In genomic region chr6:72634311-72634710, GRCm38 (mm10) we compare ENCODE assay signal across 26 mouse cellular contexts. TPM values are rescaled to one million over a fixed set of nuclear protein-coding genes. Genes with fewer than 3 reads are reported as not detected.
DNase-seq lines count a peak whose midpoint lies in the region; ATAC-seq and TF ChIP-seq lines count a peak whose summit lies in the region.
"Had no signal": no experiment of that assay in that cellular context is flagged by ENCODE, and none has a peak within 500 bp of the region (broad histone marks: within the 10 kb centered on the region; RNA-seq: fewer than 3 reads in every experiment).

No protein-coding gene starts in this region.

- no peak for TF ChIP-seq EP300 in heart, adult 2 months (IDR thresholded peaks at IDR 0.05; ENCODE audit: insufficient read depth, low read depth, low read length)

- H3K4me3 ChIP-seq in liver, embryonic 15.5 days (replicated peaks): no peak overlapping the region
- no peak overlapping the region for H3K4me3 ChIP-seq in lung, adult 2 months (replicated peaks; ENCODE audit: extremely low read depth, low read depth, low read length)
- H3K4me3 ChIP-seq in heart, adult 2 months: no peak overlapping the region
- H3K4me3 ChIP-seq: embryonic facial prominence, embryonic 13.5 days; forebrain, embryonic 10.5 days; forebrain, embryonic 15.5 days; gastrocnemius, adult 2 months; hindbrain, embryonic 12.5 days; limb, embryonic 13.5 days; midbrain, embryonic 13.5 days had no signal

- H3K36me3 ChIP-seq in liver, embryonic 15.5 days (replicated peaks): no peaks in the 10 kb centered on the region
- H3K36me3 ChIP-seq in heart, adult 2 months (ENCODE audit: control insufficient read depth, insufficient read depth, low read length): no peaks in the 10 kb centered on the region
- H3K36me3 ChIP-seq: forebrain, embryonic 15.5 days; G1E had no signal

- no peaks in the 10 kb centered on the region; the same call in 1 of the 2 replicates for H3K79me2 ChIP-seq in heart, adult 2 months (replicated peaks; ENCODE audit: control insufficient read depth, insufficient read depth, low read length)

- 0 out of 2 replicates have a peak overlapping the region, but pooled peaks have one; percentile 41 for H3K27ac ChIP-seq in liver, embryonic 15.5 days (replicated peaks)
- H3K27ac ChIP-seq in heart, adult 2 months: no peak overlapping the region
- H3K27ac ChIP-seq: embryonic facial prominence, embryonic 13.5 days; forebrain, embryonic 10.5 days; forebrain, embryonic 15.5 days; gastrocnemius, adult 2 months; hindbrain, embryonic 12.5 days; limb, embryonic 13.5 days; liver, embryonic 14.5 days; midbrain, embryonic 13.5 days had no signal

- 29% methylated on average over 10 of the region's 10 CpGs for WGBS in liver, embryonic 15.5 days (ENCODE audit: insufficient replicate concordance)
- 64% methylated on average over 10 of the region's 10 CpGs for WGBS in lung, adult 2 months
- WGBS in heart, adult 2 months: 78% methylated on average over 10 of the region's 10 CpGs

- no peak for ATAC-seq in liver, embryonic 15.5 days (ENCODE audit: insufficient read depth)
- ATAC-seq: forebrain, embryonic 15.5 days; intestine, postnatal 0 days; midbrain, embryonic 13.5 days; Patski had no signal

- TF ChIP-seq POLR2A in lung, adult 2 months (IDR thresholded peaks at IDR 0.05; ENCODE audit: borderline replicate concordance, extremely low read depth, low read depth, low read length): no peak
- no peak for TF ChIP-seq POLR2A in heart, adult 2 months (IDR thresholded peaks at IDR 0.05; ENCODE audit: insufficient read depth, low read depth, low read length)

- no peak overlapping the region for H3K9ac ChIP-seq in liver, embryonic 15.5 days
- H3K9ac ChIP-seq in heart, adult 2 months (ENCODE audit: low read depth, low read length): no peak overlapping the region
- H3K9ac ChIP-seq: embryonic facial prominence, embryonic 13.5 days; forebrain, embryonic 15.5 days; hindbrain, embryonic 12.5 days; limb, embryonic 13.5 days; liver, embryonic 14.5 days; midbrain, embryonic 13.5 days had no signal

- no peak for DNase-seq in liver
- DNase-seq in T-cell, adult 2 months (ENCODE audit: low spot score): peak; percentile 61
- DNase-seq in naive thymus-derived CD4-positive, alpha-beta T cell, adult 2 months (ENCODE audit: low read depth): peak; percentile 67
- DNase-seq in thymus, postnatal 36 days: peak; percentile 27 to 58
- DNase-seq in layer of hippocampus, adult 8-10 months (ENCODE audit: low spot score in 2 of 2): no peak
- DNase-seq in lung, adult 2 months: no peak
- DNase-seq in heart, adult 2 months: no peak
- DNase-seq: adrenal gland, postnatal 36 days; cerebellum, adult 18-20 months; cerebellum, postnatal 10 days; gastrocnemius, adult 2 months; heart, postnatal 14 days; kidney, postnatal 14 days; lung, postnatal 4 days; right cerebral cortex, postnatal 25 days had no signal

- no peak for TF ChIP-seq CTCF in lung, adult 2 months (IDR thresholded peaks at IDR 0.05; ENCODE audit: insufficient read depth, low read length)
- no peak for TF ChIP-seq CTCF in heart, adult 2 months (IDR thresholded peaks at IDR 0.05)

- H3K27me3 ChIP-seq in liver, embryonic 15.5 days: no peaks in the 10 kb centered on the region
- H3K27me3 ChIP-seq in heart, adult 2 months (ENCODE audit: control insufficient read depth, insufficient read depth, low read length): no peaks in the 10 kb centered on the region
- H3K27me3 ChIP-seq: embryonic facial prominence, embryonic 13.5 days; forebrain, embryonic 15.5 days; hindbrain, embryonic 12.5 days; limb, embryonic 13.5 days; midbrain, embryonic 13.5 days; Patski had no signal

- peaks cover 9% of the 10 kb centered on the region for H3K4me1 ChIP-seq in liver, embryonic 15.5 days (replicated peaks)
- peaks cover 3% of the 10 kb centered on the region; the same call in 1 of the 2 replicates for H3K4me1 ChIP-seq in lung, adult 2 months (ENCODE audit: control insufficient read depth, insufficient read depth, low read length)
- peaks cover 4% of the 10 kb centered on the region for H3K4me1 ChIP-seq in heart, adult 2 months (ENCODE audit: control insufficient read depth, insufficient read depth, low read length)
- H3K4me1 ChIP-seq: hindbrain, embryonic 12.5 days had no signal

- no peaks in the 10 kb centered on the region for H3K9me3 ChIP-seq in liver, embryonic 15.5 days (replicated peaks)
- H3K9me3 ChIP-seq: embryonic facial prominence, embryonic 13.5 days; forebrain, embryonic 10.5 days; forebrain, embryonic 15.5 days; G1E; hindbrain, embryonic 12.5 days; limb, embryonic 13.5 days; midbrain, embryonic 13.5 days had no signal

- intact Hi-C loops in heart, adult 2 months (cut with DNase I): loop anchor here (5.0 kb wide), 1 partner anchor 33 kb away; no protein-coding TSS in a partner anchor

- H3K4me2 ChIP-seq in liver, embryonic 15.5 days: no peak overlapping the region
- H3K4me2 ChIP-seq: embryonic facial prominence, embryonic 13.5 days; forebrain, embryonic 15.5 days; hindbrain, embryonic 12.5 days; limb, embryonic 13.5 days; midbrain, embryonic 13.5 days had no signal

RNA-seq across cellular contexts. Expression of gene Tgoln1, which starts 17.5 kb away (rescaled TPM):
- polyA plus RNA-seq in liver, embryonic 15.5 days (2015; fragmentation: Nextera tagmentation; extraction: Ambion mirVana): 13.1 and 14.9 TPM in 2 replicates
- total RNA-seq in layer of hippocampus, adult 8-10 months (2022): 100 to 1,000 TPM in 2 of 4 experiments, 10 to 100 TPM in 2; 92.8 to 106 (median 98.1) TPM
- polyA plus RNA-seq in lung, adult 2 months (2012; rRNA removed): 60.0 and 72.4 TPM in 2 replicates
- 10 to 100 TPM; 60.1 to 68.0 TPM for total RNA-seq in heart, adult 2 months (2021)
- 29.0 and 55.7 TPM in 2 replicates for polyA plus RNA-seq in heart, adult 2 months (2012; rRNA removed)

RNA-seq across cellular contexts. Expression of gene Retsat, which starts 36.0 kb away (rescaled TPM):
- polyA plus RNA-seq in liver, embryonic 15.5 days (2015; fragmentation: Nextera tagmentation; extraction: Ambion mirVana): 17.9 and 18.2 TPM in 2 replicates
- 100 to 1,000 TPM in 1 of 4 experiments, 10 to 100 TPM in 3; 63.5 to 114 (median 84.2) TPM for total RNA-seq in layer of hippocampus, adult 8-10 months (2022)
- 27.7 and 38.8 TPM in 2 replicates for polyA plus RNA-seq in lung, adult 2 months (2012; rRNA removed)
- total RNA-seq in heart, adult 2 months (2021): 100 to 1,000 TPM; 155 to 181 TPM
- 57.1 and 83.3 TPM in 2 replicates for polyA plus RNA-seq in heart, adult 2 months (2012; rRNA removed)

RNA-seq across cellular contexts. Expression of gene Elmod3, which starts 36.1 kb away (rescaled TPM):
- polyA plus RNA-seq in liver, embryonic 15.5 days (2015; fragmentation: Nextera tagmentation; extraction: Ambion mirVana): 4.2 TPM in 2 replicates
- 10 to 100 TPM; 24.3 to 30.2 (median 26.8) TPM for total RNA-seq in layer of hippocampus, adult 8-10 months (2022)
- polyA plus RNA-seq in lung, adult 2 months (2012; rRNA removed): 17.6 and 24.2 TPM in 2 replicates
- 10 to 100 TPM; 12.8 to 16.5 TPM for total RNA-seq in heart, adult 2 months (2021)
- polyA plus RNA-seq in heart, adult 2 months (2012; rRNA removed): 25.5 and 32.8 TPM in 2 replicates

Comparison
In these comparisons a context has a peak if more than half of its experiments do, and no peak if none do; other contexts are left out.
1. DNase-seq: peak in T-cell, adult 2 months (single experiment), naive thymus-derived CD4-positive, alpha-beta T cell, adult 2 months (single experiment) and thymus, postnatal 36 days (2 of 2); none in liver (single experiment), layer of hippocampus, adult 8-10 months (0 of 2), lung, adult 2 months (single experiment) and heart, adult 2 months (0 of 2).